Mouse (Mus musculus) forebrain, embryonic 14.5 days (tissue): ENCODE results near the gene Eps15l1. TPM values are rescaled to one million over a fixed set of nuclear protein-coding genes. Genes with fewer than 3 reads are reported as not detected.

ENCODE experiments used
- microRNA-seq: library from miRNA; unstranded; fragments of <30 nt; microRNA quantifications from one replicate; pipeline ENCODE4, GENCODE M21; 2016
- polyA plus RNA-seq: library from polyadenylated mRNA; unstranded; fragments of >200 nt; fragmentation: Nextera tagmentation; extraction: Ambion mirVana; gene quantifications from 2 replicates; pipeline ENCODE4 v1.2.1, GENCODE M21; 2014

The Eps15l1 gene
- polyA plus RNA-seq, 1 experiment from 2014 or later: 57.8 TPM

Small RNAs within 50 kb of the gene (microRNA-seq; reads per million reads assigned to microRNA genes)
- 0.93 reads per million for gene Mir7068

Other genes starting within 250 kb of the Eps15l1 start
- gene Hsh2d, start 231.8 kb downstream of the Eps15l1 start, polyA plus RNA-seq: not detected in 2 replicates
- gene Cib3, start 208.6 kb downstream of the Eps15l1 start, polyA plus RNA-seq: not detected in 2 replicates
- gene Gm11034, start 207.8 kb downstream of the Eps15l1 start, polyA plus RNA-seq: not detected in 2 replicates
- 87.4 and 92.9 TPM in 2 replicates for gene Fam32a, start 201.7 kb downstream of the Eps15l1 start, polyA plus RNA-seq
- 214 TPM in 2 replicates for gene Ap1m1, start 181.4 kb downstream of the Eps15l1 start, polyA plus RNA-seq
- gene Gm10282, start 116.2 kb downstream of the Eps15l1 start, polyA plus RNA-seq: 24.8 and 31.0 TPM in 2 replicates
- 3.7 and 4.2 TPM in 2 replicates for gene Klf2, start 102.4 kb downstream of the Eps15l1 start, polyA plus RNA-seq
- 1.0 and 1.1 TPM in 2 replicates for gene Calr3, start 22.4 kb upstream of the Eps15l1 start, polyA plus RNA-seq
- 14.8 and 17.1 TPM in 2 replicates for gene 1700030K09Rik, start 22.4 kb upstream of the Eps15l1 start, polyA plus RNA-seq
- gene Cherp, start 53.8 kb upstream of the Eps15l1 start, polyA plus RNA-seq: 33.2 and 42.6 TPM in 2 replicates
- 5.8 and 6.6 TPM in 2 replicates for gene Slc35e1, start 71.2 kb upstream of the Eps15l1 start, polyA plus RNA-seq
- 11.8 and 14.7 TPM in 2 replicates for gene Med26, start 126.8 kb upstream of the Eps15l1 start, polyA plus RNA-seq
- 103 and 108 TPM in 2 replicates for gene Smim7, start 149.6 kb upstream of the Eps15l1 start, polyA plus RNA-seq
- gene Tmem38a, start 150.6 kb upstream of the Eps15l1 start, polyA plus RNA-seq: 16.2 and 18.8 TPM in 2 replicates
- gene Nwd1, start 225.3 kb upstream of the Eps15l1 start, polyA plus RNA-seq: 0.81 and 1.3 TPM in 2 replicates